Mouse (Mus musculus): ENCODE data around the gene Isg20l2.

- no peak for TF ChIP-seq CTCF (IDR thresholded peaks at IDR 0.05)
- TF ChIP-seq POLR2A (IDR thresholded peaks at IDR 0.05; ENCODE audit: insufficient read depth, low read depth, low read length): no peak
These were observed 44.1 kb upstream of the Isg20l2 start for GRCm38 (mm10) chr3:87886004-87886365.

All from heart, adult 2 months (tissue).